Mouse (Mus musculus) right cerebral cortex, postnatal 14 days (tissue): ENCODE results near the gene Tmem209.

ENCODE experiments used
- DNase-seq: peaks from one replicate; pipeline ENCODE4 v3.0.0; 2022

Tmem209 gene

DNA sequence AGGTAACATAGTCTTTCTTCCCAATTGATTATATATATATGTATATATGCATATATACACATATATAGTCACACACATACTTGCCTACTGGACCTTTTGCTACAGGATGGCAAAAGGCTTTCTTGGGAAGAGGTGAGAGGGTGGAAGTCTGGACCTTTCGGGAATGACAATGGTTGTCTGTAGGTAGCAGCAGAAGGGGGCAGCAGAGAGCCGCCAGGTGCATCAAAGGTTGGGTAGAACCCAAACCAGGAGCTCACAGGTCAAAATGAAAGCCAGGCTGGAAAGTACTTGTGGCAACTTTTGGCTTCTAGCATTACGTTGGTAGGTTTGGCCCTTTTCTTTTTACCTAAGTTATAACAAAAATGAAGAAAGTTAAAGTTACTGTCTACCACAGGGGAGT lies 25.8 kb upstream of the Tmem209 start:
- no peak for DNase-seq

DNA sequence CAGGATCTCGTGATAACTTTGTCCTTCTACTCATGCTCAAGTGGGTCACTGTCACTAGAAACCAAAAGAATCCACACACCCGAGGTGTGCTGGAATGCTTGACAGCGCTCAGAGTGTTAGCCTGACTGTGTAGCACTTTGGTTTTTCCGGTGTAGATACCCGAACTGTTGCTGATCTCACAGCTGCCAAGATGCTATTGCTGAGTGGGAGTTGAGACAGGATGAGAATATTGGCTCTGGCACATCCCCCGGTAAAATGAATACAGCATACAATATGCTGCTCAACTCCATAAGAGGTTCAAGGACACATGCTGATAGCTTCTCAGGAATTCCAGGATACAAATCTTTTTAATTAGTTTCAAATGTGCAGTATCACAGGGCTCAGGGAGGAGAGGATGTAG lies 19.2 kb upstream of the Tmem209 start:
- DNase-seq, result no peak

DNA sequence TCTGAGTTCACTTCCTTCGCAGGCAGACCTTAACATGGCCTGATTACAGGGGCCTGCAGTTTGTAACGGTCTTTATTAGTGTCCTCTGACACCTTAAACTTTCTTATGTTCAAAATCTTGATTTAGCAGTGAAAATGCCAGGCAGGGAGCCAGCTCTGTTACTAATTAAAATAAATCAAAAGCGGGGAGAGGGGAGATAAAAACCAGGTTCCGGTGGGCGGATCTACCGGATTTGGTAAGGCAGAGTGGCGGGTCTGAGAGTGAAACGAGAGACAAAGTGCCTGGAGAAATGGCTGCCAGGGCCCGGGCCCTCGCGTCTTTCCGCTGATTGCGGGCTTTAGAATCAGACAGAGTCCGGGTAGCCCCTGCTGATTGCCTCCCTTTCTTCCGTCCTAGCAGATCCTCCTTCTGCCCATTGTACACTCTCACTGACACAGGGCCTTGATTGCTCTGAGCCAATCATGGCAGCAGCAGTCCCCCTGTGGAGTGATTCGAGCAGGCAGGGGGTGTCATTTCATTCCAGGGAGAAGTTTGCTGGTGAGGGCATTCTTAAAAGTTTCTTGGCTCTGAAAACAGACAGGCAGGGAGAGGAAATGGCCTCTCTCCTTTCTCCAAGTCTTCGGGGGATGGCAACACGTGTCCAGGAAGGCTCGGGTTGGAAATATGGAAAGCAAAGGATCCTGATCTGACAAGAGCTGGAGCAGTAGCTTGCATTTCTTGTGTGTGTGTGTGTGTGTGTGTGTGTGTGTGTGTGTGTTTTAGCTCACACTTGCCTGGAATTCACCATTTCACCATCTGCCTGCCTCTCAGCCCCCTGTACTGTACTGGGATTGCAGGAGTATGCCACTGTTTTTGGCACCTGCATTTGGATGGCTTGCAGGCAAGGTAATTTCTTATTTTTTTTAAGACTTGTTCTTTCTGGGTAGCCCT lies 17.3 kb upstream of the Tmem209 start:
- DNase-seq, result no peak

DNA sequence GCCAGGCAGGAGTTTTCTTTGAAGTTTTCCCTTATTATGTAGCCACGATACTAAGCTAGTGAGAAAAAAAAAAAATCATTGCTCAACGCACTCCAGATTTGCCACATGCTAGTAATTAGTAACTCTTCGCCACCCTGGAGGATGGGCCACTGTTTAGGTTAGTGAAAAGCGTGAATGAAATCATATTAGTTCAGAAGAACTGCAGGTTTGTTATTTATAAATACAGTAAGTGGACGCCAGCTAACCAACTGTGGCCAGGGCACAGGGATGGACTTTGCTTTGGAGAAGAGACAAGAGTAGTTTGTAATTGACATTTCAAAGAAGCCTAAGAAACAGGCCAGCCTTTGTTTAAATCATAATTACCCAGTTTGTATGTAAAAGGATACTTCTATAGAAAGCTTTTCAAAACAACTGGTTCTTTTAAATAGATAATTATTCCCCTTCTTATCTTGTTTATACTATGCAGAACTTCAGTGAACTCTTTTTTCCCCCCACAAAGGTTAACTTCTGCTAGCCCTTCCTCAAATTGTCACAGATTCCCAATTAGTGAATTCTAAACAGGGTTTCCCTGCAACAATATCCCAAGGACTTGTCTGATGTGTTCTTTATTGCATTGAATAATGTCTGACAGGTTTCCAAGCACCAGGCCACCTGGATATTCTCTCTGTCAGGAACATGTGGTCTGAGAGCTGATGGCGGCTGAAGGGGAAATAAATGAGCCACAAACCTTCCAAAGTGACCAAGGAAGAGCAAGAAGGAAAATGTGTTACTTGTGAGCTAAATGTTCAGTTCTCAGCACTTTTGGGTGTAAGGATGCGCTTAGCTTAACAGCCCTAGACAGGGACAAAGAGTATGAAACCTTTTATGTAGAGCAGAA lies 16.1 kb upstream of the Tmem209 start:
- no peak for DNase-seq

DNA sequence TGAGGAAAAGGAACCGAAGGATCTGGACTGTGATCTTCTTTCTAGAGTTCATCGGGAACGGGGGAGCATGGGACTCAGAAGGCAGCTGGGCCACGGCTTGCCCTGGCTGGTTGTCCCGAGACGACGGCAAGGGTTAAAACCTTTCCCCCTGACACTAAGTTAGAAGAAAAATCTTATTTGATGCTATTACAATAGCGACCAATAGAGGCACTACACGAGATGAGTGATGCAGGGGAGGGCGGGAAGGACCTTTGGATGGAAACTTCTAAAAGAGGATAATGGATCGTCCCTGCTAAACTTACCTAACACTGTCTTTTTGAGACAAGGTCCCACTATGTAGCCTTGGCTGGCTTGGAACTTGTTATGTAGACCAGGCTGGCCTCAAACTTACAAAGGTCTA lies 10.8 kb upstream of the Tmem209 start:
- DNase-seq, result no peak

DNA sequence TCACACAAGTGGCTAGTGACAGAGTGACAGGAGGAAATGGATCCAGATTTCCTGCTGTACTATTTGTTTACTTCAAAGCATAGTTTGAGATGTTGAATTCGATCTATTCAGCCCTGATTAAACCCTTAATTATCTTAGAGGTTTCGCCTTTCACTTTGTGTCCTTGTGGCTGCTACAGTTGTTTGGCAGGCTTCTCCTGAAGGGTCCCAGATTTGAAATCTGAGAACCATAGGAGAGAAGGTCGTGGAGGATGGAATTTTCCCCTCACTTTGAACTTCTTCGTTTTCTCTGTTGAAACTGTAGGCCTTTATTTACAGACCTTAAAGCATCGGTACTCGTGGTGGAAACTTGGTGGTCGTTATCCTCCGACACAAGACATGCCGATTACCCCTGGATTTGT lies 4.7 kb upstream of the Tmem209 start:
- DNase-seq, result no peak

DNA sequence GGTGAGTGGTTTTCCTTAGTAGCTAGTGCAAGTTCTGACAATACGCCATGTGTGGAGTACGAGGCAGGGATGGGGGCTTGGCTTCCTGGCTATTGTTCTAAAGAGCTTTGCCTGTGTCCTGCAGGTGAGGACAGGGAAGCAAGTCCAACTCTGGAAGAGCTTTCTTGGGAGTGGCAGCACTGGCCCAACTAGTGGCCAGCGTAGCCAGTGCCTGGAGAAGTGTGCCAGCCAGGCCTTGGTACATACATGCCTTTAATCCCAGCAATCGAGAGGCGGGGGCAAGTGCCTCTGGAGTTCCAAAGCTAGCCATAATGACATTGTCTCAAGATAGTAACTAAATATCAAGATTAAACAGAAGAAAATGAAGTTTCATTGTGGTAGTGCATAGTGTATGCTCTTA lies 708 bp upstream of the Tmem209 start:
- no peak for DNase-seq

DNA sequence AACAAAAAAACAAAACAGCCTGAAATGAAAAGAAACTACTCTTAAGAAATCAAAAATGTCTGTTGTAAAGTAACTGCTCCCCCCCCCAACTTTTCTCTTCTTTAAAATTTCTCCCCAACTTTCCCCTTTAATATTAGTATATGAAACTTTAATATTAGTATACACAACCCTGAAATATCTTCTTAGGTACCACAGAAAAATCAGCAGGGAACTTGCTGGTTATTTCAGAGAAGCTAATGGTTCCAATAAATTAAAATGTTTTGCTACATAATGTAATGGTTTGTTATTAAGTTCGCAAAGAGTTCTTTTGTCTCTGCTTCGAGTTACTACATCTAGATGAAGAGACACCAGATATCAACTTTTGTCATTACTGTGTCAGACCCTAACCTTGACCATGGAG lies 759 bp downstream of the Tmem209 start:
- no peak for DNase-seq

DNA sequence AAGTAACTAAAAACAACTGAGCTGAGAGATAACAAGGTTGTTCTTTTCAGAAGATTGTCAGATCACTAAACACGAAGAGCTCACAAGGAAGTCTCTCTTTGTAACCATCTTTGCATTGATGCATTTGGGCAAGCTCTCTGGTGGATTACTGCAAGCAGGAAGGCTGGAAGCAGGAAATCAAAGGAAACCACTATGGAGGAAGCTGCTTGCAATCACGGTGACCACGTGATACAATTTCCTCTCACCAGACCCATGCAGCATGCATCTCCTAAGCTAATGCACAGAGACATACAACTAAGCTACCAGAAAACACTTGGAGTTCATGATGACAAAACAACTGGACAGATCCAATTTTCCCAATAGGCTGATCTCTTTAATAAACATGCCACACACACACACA lies 10.5 kb downstream of the Tmem209 start:
- no peak for DNase-seq

DNA sequence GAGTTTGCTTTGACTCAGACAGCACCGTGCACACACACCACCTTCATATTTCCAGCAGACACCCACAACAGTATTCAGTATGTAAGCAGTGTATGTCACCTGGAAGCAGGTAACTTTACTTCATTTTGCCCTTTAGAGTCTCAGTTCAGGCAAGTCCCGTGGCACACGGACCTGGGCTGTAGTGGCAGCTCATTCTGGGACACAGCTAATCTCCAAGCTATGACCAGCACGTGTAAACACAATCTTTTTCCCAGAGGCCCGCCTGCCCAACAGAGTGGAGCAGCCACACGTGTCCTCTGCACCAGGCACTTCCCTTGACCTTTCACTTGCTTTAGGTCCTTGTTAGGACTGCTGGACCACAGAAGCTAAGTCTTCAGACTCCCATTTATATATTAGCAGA lies 23.1 kb downstream of the Tmem209 start:
- DNase-seq, result no peak

DNA sequence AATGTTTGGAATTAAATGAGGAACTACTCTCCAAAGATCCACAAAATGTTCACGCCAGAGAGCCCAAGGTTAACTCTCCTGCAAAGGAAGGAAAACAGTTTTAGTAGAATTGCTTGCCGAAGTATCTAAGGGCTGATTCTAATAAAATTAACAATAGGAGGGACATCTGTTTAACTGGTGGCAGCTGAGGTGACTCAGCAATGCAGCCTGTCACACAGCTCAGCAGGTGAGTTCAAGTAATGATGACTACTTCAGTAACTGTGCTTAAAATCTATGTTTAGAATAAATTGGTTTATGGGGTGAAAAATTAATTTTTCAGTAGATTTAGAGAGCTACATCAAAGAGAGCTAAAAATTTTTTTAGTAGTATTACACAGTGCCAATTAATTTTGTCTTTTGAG lies 26.7 kb downstream of the Tmem209 start:
- DNase-seq, result no peak

DNA sequence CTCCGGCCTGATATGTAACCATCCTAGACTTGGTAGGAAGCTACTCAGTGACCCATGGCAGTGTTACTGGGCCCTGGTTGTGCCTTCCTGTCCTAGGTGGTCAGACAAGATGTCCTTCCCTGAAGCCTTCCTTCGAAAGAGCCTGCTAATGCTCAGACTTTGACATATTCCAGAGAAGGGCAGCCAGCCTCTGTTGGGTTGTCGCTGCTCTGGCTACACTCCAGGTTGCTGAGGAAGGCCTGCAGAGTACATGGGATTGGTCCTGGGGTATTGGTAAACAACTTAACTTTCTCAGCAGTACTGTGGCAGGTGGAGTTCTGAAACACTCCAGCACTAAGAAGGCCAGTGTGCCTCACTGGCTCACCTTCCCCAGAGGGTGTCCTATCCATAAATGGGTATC lies 30.2 kb downstream of the Tmem209 start:
- DNase-seq, result no peak

DNA sequence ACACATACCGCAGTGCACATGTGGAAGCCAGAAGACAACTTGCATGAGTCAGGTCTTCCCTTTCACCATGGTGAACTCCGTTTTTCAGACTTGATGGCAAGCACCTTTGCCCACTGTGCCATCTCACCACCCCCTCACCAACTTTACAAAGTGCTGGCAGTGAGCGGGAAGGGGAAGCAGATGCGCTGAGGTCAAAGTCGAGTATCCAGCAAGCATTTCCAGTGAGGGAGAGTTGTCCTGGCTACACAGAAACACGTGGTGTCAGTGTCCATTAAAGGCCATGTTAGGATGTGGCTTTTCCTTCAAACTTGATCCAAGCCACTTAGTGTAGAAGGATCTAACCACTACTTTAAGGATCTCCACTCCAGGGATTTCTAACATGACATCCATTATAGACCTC lies 31.8 kb downstream of the Tmem209 start:
- DNase-seq, result no peak

DNA sequence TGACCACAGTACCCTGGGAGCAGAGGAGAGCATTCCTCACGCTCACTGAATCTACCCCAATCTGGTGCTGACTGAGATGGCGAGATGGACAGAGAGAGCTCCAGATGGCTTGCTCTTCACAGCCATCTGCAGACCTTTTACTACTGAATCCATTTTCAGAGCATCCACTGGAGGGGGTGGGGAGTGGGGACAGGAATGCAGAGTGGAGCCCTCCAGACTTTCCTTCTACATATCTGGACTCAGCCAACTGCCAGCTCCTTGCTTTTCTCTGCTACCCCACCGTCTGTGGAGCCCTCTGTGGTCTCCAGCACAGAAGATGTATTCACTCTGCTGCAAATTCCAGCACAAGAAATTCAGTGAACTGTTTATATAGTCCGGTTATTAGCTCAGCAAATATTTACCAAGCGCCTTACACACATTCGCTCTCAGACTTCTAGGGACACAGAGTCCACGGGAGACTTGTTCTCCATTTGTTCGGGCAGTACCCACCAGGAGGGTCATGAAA lies 32.3 kb downstream of the Tmem209 start:
- DNase-seq, result no peak

DNA sequence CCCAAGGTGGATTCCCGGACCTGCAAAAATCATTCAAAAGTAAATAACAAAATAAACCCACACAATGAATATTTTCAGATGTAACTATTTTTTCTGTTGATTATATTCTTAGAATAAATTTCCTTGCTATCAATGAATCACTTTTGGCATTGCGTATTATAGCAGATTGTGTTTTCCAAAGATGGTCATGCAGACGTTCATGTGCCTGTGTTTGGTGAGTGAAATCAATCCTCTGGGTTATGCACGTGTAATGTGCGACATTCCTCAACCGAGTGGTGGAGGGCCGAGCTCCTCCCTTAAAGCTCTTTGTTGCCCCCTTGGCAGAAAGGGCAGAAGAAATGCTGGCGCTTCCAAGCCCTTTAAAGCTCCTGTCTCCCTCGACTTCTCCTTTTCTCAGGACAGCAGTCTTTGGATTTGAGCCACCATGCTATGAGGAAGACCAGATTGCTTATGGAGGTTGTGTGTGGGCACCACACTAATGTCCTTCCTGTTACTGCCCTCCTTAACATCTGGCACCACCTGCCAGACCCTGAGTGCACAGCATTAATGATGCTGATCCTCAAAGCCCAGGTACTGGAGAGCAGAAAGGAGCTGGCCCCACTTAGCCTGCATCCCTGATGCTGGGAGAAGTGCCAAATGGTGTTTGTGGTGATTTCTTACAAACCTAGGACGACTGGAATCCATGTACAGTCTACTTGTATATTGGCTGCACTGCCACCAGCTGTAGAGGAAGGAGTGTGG lies 33.4 kb downstream of the Tmem209 start:
- no peak for DNase-seq

DNA sequence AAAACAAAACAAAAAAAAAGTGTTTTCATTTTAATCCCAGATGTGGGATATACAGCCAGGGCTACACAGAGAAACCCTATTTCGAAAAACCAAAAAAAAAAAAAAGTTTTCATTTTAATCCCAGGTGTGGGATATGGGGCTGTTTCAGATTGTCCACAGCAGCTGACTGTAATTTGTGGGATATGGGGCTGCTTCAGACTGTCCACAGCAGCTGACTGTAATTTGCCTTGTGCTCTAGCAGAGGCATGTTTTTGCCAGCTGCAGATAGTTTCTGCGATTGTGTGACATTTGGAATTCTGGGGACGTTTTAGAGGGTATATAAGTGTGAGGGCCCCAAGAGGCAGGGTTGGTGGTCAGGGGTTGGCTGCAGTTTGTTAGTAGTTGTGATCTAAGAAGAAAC lies 37.9 kb downstream of the Tmem209 start:
- no peak for DNase-seq

DNA sequence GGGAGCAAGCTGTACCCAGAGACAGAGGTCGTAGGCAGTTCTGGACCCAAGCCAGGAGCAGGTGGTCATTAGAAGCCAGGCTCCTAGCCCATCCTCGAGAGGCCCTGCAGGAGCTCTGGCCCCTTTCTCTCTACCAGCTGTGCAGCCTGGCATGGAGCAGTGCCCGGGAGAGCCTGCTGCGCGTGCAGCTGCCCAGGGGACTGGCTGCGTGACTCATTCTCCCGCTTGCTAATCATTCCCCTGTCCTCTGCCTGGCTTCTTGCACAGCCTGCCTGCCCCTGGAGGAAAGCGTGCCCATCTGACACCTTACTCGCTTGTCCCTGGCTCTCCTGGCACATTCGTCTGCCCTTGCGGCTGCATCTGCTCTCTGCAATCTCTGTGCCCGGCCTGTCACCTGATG lies 40.2 kb downstream of the Tmem209 start:
- DNase-seq, result no peak

DNA sequence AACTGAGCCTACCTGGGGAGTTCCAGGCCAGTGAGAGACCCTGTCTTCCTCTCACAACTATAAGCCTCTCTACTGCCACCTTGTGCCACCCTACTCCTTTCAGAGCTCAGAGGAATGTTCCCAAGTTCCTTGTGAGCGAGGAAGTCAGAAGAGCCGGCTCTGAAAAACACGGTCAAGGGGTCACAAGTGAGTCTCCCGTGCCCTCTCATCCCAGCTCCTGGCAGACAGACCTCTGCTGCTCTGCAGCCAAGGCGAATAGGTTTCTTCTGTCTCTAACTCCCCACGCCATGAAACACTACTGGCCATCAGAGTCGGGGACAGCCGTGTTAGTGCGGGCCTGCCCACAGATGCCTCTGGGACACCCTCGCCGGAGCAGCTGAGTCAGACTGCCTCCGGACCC lies 40.9 kb downstream of the Tmem209 start:
- peak; percentile 60 for DNase-seq

DNA sequence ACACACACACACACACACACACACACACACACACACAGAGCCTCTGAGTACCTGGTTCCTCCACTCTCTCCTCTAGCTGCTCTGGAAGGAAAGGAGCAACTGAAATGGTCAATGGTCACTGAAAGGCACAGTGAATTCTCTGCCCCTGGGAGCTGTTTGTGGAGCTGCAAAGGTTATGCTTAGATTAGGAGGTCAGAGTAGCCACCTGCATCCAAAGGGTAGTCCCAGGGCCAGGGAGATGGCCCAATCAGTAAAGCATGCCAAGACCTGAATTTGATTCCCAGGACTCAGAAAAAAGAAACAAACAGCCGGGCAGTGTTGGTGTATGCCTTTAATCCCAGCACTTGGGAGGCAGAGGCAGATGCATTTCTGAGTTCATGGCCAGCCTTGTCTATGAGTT lies 41.5 kb downstream of the Tmem209 start:
- no peak for DNase-seq

DNA sequence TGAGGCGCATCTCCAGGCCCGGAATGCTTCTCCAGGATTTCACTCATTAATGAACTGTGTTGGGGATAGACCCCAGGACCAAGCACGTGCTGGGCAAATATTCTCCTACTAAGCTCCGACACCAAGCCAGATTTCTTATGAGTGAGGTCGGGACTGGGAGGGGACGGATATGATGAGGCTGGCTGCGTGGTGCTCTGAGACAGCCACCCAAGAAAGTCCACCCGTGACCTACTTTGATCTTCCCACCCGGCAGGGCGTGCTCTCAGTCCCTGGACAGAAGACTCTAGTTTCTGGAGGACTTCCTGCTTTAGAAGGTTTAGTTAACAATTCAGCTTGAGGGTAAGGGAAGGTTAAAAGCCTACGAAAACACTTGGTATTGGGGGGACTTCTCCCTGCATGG lies 44.0 kb downstream of the Tmem209 start:
- no peak for DNase-seq

DNA sequence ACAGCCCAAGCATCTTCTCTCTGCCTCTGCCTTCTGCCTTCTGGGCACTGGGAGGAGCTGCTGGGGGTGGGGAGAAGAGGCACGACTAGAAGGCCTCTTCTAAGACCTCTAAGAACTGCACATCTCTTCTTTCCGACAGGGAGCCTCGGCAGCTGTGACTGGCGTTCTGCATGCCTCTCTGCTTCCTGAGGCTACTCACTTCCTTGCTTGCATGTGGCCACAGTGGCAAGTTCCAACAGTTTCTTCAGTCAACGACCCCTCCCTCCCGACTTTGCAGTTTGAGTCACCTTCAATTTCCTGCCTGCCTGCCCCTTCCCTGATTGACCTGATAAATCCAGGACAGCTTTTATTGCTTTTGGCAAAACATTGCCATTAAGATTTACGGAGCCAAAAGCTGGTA lies 46.8 kb downstream of the Tmem209 start:
- DNase-seq, result no peak

DNA sequence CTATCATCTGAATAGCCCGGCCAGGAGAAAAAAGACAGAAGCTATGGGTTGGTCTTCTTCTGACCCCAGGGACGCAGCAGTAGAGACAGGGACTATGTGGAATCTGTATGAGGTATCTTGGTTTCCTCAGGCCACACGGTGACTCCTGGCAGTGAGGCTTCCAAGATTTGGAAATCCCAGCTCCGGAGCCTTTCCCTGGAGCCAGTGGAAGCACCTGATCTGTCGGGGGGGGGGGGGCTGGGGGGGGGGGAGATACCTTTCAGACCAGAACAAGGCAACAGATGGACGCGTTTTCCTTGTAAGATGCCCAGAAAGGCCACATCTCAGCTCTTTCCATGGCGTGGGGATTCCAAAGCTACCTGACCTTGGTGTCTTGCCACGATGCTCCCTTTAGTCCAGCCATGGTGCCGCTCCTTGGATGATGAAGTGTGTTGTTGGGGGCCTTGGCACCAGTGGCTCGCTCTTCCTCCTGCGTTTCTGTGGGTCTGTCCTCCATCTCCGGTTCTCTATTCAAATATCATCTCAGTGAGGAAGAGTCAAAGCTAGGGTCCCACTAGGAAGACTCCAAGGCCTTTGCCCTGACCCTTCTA lies 47.7 kb downstream of the Tmem209 start:
- no peak for DNase-seq
